Mouse (Mus musculus): ENCODE measurements around the gene Fgr.

Fgr gene

DNA sequence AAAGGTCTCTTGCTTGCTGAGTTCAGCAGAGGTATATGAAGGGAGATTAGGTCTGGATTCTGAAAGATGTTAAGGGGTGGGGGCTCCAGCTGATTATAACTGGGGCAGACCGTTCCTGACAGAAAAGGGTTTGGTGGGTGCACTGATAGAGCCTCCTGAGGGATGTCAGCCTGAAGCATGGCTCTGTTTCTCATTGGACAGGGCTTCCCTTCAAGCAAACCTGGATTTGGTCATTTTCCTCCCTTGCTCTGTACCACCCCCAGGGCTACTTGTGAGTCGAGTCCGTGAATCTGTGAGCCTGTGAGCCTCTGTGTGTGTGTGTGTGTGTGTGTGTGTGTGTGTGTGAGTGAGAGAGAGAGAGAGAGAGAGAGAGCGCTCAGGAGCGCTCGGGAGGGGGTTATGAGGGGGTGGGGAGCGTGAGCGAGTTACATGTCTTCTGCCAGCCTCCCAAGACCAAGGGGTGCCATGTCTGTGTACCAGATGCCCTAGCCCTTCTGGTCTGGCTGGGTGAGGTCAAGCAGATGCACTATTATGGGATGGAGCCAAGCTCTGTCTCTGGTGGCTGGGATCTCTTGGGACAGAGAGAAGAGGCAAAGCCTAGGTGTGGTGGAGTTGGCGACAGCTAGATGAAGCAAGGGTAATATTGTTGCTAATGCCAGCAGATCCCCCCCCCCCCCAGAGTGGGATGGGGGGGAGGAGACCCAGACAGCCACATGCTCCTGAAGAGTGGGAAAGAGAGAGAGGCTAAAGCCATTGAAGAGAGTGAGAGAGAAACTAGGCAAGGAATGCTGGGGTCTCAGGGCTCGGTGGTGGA is 41.2 kb downstream of the Fgr start:
- in situ Hi-C loops (cut with MboI, MseI) = no loop called here

GRCm38 (mm10) chr4:133015710-133016651 is 42.1 kb downstream of the Fgr start:
- in situ Hi-C loops (cut with MboI, MseI) = no loop called here

DNA sequence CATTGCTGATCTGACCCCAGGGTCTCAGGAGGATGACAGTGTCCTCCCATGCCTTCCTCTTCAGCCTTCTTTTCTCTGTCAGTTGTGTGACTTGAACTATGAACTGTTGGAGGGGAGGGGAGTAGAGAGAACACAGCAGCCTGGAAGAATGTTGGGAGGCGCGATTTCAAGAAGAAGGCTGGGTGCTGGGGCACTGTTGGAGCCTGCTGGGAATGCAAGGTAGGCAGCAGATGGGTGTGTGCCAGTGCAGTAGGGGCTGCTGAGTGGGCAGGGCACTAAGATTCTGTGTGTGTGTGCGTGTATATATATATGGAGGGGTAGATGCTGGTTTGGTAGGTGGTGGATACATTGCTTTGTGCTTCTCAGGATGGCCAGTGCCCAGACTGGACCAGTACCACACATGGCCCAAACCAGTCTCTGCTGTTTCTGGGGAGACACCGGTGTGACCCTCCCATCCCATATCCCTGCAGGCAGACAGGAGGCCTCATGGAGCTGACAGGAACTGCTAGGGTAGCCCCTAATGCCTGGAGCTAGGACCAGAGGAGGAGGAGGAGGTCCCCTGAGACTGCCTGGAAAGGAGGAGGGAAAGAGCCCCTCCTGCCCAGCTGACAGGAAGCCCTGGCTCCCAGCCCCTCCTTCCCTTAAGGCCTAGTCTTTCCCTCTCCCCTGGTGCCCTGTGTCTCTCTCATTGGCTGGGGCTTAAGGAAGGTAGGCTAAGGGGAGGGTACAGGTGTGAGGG is 43.0 kb downstream of the Fgr start:
- in situ Hi-C loops (cut with MboI, MseI) = no loop called here

- in situ Hi-C loops (cut with MboI, MseI) = no loop called here
These were observed 43.8 kb downstream of the Fgr start for GRCm38 (mm10) chr4:133017597-133018262.

DNA sequence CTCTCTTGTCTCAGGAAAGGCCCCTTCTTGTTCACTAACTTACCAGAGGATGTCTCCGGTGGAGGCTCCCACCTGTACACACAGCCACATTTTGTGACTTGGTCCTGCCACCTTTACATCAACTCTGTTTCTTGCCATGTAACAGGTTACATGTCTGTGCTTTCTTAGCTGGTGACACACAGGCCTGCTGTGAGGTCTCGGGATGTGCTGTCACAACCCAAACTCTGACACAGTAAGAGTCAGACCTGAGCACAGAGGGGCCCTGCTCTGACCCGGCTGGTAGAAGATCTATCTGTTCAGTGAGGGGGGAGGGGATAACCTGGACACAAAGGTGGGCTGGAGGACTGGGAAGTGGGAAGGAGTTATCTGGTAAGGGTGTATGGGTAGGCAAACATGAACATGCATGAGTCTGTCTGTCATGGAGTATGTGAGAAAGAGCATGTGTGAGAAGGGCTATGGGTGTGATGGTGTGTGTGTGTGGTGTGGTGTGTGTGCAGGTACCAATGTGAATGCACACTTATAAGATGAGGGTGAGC is 44.4 kb downstream of the Fgr start:
- in situ Hi-C loops (cut with MboI, MseI) = no loop called here

GRCm38 (mm10) chr4:133020721-133021120 is 46.8 kb downstream of the Fgr start:
- in situ Hi-C loops (cut with MboI, MseI) = no loop called here

DNA sequence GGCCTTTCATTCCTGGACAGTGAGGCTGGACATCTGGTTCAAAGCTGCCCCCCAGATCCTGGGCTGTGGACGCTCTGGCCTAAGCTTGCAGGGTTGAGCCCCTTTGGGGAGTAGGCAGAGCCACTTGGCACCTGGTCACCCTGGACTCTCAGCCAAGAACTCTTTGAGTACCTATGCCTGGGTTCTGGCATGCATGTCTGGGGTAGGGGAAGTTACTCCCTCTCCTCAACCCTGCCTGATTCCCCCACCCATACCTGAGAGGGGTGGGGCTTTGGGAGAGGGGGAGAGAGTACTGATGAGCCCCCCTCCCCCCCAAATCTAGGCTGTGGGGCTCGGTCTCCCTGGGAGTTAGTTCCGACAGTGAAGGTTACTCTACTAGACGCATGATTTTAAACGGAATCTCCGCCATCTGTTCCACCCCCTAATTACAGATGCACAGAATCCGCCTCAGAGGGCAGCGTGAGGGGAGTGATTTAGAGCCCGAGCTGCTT is 47.3 kb downstream of the Fgr start:
- in situ Hi-C loops (cut with MboI, MseI) = no loop called here

DNA sequence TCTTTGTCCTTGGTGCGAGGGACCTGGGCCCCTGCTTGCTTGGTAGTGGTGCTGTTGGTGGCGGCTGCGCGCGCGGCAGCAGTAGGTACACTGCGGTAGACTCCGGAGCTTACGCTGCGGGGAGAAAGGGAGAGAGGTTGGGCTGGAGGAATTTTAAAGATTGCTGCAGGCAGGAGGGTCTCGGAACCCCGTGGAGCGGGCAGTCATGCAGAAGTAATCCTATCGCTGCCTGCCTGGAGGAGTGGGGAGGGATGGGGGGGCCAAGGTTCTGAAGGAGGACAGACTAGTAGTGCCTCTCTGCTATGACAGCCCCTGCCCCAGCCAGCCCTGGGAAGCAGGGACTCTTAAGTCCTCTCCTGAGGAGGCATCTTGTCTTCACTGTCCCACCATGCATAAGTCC is 48.3 kb downstream of the Fgr start:
- in situ Hi-C loops (cut with MboI, MseI) = no loop called here

- in situ Hi-C loops (cut with MboI, MseI) = no loop called here
These were observed 49.2 kb downstream of the Fgr start for GRCm38 (mm10) chr4:133022954-133023635.

- in situ Hi-C loops (cut with MboI, MseI) = no loop called here
These were observed 49.7 kb downstream of the Fgr start for GRCm38 (mm10) chr4:133023636-133024035.

DNA sequence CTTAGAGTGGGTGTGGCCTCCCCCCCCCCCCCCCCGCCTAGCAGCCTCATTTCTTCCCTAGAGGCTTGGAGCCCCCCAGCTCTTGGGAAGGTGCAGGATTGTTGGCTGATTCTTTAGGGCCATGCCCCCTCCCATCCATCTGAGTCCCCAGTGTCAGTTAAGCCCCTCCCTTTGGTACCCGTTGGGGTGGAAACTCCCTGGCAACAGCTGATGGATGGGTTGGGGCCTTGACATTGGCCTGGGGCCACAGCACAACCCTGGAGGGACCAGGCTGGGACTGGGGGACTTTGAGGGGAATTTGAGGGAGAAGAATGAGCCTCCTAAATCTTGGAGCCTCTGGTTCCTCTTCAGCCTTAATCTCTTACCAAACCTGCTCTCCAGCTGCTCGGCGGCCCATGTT is 50.5 kb downstream of the Fgr start:
- in situ Hi-C loops (cut with MboI, MseI) = no loop called here

- in situ Hi-C loops (cut with MboI, MseI) = no loop called here
These were observed 51.2 kb downstream of the Fgr start for GRCm38 (mm10) chr4:133024969-133025685.

GRCm38 (mm10) chr4:133026272-133026671 is 52.4 kb downstream of the Fgr start:
- in situ Hi-C loops (cut with MboI, MseI) = no loop called here

DNA sequence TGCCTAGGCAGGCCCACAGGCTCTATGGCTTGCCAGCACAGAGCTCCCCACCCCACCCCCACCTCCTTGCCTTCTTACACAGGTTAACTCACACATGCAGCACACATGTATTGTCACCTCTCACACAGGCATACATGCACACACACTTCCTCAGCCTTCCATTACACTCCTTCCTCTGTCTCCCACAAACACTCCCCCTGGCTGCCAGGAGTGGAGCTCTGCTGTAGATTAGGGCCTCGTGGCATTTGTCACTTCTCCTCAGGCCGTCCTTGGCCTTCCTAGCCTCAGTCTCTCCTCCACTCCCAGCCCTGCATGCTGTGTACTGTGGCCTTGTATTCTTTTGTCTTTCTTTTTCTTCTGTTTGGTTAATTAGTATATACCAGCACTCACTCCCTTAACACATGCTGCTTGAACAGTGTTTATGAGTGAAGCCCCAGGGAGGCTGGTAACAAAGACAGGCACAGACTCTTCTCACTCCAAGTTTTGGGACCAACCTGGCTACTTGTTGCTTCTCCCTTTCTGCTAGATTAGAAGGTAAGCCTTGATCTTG is 53.0 kb downstream of the Fgr start:
- in situ Hi-C loops (cut with MboI, MseI) = no loop called here

- in situ Hi-C loops (cut with MboI, MseI) = no loop called here
These were observed 53.8 kb downstream of the Fgr start for GRCm38 (mm10) chr4:133027721-133028120.

GRCm38 (mm10) chr4:133028193-133028592 is 54.3 kb downstream of the Fgr start:
- in situ Hi-C loops (cut with MboI, MseI) = no loop called here

GRCm38 (mm10) chr4:133028875-133029274 is 55.0 kb downstream of the Fgr start:
- in situ Hi-C loops (cut with MboI, MseI) = no loop called here

DNA sequence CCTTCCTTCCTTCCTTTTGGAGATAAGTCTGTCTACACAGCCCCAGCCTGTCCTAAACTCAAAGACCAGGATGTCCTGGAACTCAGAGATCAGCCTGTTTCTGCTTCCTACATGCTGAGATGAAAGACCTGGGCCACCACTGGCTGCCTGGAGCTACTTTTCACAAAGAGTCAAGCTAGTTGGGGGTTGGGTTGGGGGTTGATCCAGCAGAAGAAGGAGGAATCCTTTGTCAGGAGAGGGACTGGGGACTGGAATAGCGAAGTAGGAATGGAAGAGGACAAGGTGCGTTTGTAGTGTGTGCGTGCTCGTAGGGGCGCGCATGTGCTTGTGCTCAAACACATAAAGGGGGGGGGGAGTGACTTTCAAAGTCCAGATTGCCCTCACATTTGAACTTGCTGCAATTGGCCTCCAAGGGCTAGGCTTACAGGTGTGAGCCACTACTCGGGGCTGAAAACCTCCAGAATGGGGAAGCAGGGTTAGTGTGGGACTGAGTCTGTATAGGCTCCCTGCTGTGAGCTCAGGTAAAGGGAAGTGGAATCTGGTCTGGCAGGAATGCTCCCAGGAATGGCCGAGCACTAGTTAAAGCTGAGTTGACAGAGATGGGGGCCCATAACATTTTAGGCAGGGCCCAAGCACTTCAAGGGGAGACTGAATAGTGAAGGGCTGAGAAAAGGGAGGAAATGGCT is 58.7 kb downstream of the Fgr start:
- in situ Hi-C loops (cut with MboI, MseI) = no loop called here

DNA sequence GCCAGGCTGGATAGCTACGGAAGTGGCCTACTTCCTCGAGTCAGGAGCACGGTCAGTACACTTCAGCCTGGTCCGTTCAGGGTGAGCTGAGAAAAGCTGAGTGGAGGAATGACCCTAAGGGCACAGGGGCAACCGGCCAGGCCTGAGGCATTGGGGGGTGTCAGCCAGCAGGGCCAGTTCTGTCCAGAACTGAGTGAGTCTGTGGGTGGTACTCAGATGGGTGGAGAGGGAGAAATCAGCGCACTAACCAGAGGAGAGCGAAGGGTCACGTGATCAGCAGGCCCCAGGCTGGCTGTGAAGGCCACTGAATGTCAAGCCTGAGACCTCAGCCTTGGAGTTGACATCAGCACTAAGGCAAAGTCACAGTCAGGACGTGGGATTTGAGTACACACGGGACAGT is 60.6 kb downstream of the Fgr start:
- in situ Hi-C loops (cut with MboI, MseI) = no loop called here

Measured in regulatory T cell (primary cell).